Mouse (Mus musculus): ENCODE results near the gene Gm5447. TPM values are rescaled to one million over a fixed set of nuclear protein-coding genes. Genes with fewer than 3 reads are reported as not detected.

Gm5447 gene
- under 1 TPM in 1 of 4 experiments, not detected in 3; 0.18 TPM for total RNA-seq (2022)

DNA sequence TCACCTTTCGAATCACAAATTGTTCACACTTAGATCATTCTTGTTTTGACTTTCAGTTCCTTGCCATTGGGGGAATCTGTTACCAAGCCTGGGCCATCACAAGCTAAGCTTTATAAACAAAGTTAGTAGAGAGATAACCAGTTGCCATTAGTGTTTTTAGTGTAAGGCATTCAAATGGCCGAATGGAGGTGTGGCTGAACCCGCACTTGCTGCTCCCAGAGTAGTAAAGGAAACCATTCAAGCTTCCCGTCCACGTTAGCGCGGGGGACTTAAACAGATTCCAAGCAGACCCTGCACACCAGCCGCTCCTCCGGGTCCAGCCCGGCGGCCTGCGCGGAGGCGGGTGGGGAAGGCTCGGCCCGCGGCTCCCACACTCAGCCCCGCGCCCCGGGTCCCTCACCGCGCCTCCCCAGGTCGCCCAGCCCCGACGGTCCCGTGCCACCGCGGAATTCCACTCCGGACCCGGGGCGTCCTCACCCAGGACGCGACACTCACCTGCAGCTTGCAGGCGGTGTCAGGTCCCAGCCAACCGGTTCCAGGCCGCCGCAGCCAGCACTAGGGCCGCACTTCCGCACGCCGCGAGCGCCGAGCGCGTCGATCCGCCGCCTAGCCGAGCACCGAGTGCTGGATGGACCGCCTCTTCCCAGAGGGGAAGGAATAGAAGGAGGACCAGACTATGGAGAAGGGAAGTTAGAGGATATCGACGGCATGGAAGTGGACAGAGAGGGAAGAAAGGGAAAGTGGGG lies at the start of gene Gm5447, which contains the start of gene Exoc2:
TSS of gene Gm5447 (plus strand) at position 704 of the 746 bp plus-strand sequence.
TSS of gene Exoc2 (minus strand) at position 593 of the 746 bp plus-strand sequence.
- peak; percentile 56 to 72 for DNase-seq (ENCODE audit: low spot score in 2 of 2)

DNA sequence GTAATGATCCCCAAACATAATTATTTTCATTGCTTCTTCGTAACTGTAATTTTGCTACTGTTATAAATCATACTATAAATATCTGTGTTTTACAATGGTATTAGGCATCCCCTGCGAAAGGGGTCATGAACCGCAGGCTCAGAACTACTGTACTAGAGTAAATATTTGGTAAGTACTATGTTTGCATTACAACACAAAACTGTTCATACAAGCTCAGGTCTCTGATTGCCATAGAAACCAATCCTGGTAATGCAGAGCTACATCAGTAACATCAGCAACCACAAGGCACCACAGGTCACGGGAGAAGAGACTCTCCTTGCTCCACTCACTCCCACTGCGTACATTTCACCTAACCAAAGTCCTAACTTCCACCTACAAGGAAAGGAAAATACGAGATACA lies 49.7 kb upstream of the Gm5447 start:
- DNase-seq (ENCODE audit: low spot score in 2 of 2): no peak

DNA sequence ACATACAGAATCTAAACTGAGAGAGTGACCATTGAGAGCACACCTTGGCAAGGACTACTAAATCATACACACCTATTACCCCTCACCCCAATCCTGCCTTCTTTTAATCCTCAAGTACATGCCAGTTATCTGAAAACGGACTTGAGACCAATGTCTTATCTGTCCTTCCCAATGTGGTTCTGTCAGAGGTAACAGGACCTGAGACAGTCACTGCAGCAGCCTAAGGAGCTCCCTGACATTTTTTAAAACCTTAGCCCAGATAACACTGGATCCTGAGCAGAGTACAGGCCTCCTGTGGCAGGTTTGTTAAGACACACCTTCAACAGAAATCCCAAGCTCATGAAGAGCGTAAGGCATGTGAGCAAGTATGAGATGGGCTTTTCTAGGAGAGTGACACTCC lies 44.9 kb upstream of the Gm5447 start:
- DNase-seq (ENCODE audit: low spot score in 2 of 2): no peak

DNA sequence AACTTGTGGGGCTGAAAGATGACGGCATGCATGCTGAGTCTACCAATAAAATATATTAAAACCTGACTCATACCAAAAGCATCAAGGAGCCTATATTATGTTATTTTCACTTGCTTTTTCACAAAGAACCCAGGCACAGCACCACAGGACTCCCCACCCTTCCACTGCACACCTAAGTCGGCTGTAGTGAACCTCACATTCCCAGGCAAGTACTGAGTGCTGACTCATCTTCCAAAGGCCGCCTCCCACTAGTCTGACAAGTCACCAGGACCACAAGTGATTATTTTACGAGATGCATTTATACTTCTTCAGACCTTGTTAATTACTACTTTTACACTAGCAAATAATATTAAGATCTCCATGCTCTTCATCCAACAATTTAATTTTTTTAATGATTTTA lies 42.4 kb upstream of the Gm5447 start:
- DNase-seq (ENCODE audit: low spot score in 2 of 2): no peak

DNA sequence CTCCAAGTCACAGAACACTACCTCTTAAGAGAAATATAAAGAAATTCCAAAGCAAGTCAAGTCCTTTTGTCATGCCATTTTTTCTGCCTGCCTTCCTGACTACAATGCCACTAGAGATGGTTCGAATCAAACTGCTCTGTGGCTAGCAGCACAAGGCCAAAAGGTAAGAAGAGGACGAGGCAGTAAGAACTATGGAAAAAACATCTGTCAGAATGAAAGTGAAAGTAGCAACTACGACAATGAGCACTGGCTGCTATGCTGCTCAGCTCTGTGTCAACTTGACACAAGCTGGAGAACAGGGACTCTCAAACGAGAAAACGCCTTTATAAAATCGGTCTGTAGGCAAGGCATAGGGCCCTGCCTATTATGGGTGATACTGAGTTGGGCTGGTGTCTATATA lies 41.0 kb upstream of the Gm5447 start:
- no peak for DNase-seq (ENCODE audit: low spot score in 2 of 2)

DNA sequence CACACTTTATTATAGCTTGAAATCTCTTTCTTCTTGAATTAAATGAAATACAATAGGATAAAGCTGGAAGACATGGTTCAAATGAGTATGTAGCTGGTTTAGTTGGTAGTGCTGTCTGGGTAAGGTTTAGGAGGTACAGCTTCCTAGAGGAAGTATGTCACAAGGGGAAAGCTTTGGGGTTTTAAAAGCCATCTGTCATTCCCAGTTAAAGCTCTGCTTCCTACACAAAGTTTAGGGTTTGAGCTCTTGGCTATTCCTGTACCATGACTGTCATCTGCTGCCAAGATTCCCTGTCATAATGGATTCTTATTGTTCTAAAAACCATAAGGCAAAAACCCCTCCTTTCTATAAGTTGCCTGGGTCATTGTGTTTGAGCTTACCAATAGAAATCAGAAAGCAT lies 28.2 kb upstream of the Gm5447 start:
- DNase-seq (ENCODE audit: low spot score in 2 of 2): no peak

DNA sequence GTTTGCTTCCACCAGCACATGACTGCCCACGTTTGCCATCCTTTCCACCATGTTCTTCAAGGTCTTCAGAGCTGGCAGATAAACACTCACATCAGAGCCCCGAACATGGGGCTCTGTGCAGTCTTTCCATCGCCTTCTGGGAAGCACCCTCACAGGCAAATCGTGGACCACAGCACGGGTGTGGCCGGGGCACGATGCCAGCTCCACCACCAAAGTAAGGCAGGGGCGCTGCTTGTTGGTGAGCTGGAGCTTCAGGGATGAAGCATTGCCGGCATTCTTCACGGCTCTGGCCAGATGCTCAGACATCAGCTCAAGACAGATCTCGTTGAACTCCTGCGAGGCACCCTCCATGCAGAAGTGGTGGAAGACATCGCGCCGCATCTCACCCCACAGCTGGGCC lies 26.9 kb upstream of the Gm5447 start:
- DNase-seq (ENCODE audit: low spot score in 2 of 2): no peak

DNA sequence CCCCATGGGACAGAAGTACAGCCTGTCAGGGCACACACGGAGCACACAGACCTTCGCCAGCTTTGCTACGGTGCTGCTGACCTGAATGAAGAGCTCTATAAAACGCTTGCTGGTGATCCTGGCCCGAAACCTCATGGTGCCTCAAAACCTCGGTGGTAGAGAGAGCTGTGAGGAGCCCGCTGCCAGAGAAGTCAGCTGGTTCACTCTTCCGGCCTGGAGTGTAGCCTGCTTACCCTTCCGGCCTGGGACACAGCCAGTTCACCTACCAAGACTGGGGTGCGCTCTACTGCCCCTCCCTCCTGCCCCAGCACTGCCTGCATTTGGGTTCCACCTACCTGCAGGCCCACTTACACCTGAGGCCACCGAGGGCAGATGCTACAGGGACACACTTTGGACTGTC lies 26.5 kb upstream of the Gm5447 start, which contains the start of gene Hus1b:
TSS of gene Hus1b (minus strand) at position 220 of the 400 bp plus-strand sequence.
- DNase-seq (ENCODE audit: low spot score in 2 of 2): no peak

DNA sequence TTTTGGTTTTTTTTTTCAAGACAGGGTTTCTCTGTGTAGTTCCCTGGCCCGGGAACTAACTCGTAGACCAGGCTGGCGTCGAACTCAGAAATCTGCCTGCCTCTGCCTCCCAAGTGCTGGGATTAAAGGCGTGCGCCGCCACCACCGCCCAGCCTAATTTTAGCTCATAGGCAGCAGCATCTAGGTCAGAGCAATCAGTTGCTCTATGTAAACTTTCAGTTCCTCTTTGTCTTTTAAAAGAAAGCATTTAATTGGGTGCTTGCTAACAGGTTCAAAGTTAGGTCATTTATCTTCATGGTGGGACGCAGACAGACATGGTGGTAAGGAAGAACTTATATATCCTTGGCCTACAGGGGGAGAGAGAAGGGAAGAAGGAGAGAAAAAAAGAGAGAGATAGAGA lies 24.8 kb upstream of the Gm5447 start:
- DNase-seq (ENCODE audit: low spot score in 2 of 2): no peak

DNA sequence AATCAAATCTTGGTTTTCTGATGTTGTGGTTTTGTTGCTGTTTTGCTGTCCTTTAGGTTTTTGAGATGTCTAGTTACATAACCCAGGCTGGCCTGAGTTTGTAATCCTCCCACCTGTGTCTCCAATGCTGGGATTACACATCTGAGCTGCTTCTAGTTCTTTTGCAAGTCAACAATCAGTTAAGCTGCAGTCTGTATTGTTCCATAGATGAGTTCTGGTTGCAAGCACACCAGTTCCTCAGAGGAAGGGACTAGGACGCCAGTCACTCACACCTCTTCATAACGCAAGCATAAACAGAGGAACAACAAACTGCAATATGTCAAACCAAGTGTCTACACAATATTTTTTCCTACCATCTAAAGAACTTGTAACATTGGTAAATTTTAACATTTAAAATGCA lies 22.0 kb upstream of the Gm5447 start:
- no peak for DNase-seq (ENCODE audit: low spot score in 2 of 2)

DNA sequence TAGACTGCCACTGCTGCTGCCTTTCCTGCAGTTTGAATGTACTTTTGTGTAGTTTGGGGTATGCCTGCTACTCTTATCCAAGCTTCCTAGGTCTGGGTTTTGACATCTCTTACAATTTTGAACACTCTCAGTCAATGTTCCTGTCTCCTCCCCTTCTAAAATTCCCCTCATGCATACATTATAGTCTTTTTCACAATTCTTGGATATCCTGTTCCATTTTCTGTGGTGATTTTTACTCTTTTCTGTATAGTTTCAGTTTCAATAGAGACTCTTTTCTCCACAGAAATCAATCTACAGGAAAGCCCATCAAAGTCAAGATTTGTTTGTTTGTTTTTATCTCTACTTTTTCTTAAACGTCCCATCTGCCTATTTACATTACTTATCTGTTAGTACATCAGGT lies 20.4 kb upstream of the Gm5447 start:
- DNase-seq (ENCODE audit: low spot score in 2 of 2): no peak

DNA sequence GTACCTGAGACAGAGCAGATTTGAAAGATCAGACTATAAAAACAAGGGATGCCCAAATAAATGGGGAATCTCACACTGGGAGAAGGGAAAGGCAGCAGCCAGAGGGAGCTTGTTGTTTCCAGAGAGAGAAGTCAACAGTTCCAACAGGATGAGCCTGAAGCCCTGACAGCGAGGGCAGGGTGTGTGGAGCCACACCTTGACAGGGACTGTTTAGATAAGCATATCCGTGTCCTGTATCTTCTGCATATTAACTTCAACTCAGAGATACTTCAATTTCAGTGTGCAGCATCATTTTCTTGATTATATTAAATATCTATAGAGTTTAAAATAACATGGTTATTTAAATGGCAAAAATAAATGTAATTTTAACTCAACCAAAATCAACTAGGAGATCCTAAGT lies 13.3 kb upstream of the Gm5447 start:
- no peak for DNase-seq (ENCODE audit: low spot score in 2 of 2)

DNA sequence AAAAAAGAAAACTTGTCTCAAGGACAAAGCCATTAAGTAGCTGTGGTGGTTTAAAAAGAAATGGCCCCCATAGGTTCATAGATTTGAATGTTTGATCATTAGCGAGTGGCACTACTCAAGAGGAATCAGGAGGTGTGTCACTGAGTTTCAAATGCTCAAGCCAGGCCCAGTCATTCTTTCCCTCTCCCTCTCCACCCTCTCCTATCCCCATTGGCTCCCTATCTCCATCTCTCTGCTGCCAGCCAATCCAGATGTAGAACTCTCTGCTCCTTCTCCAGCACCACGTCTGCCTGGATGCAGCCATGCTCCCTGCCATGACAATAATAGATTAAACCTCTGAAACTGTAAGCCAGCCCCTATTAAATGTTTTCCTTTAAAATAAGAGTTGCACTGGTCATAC lies 12.1 kb upstream of the Gm5447 start:
- DNase-seq (ENCODE audit: low spot score in 2 of 2): no peak

DNA sequence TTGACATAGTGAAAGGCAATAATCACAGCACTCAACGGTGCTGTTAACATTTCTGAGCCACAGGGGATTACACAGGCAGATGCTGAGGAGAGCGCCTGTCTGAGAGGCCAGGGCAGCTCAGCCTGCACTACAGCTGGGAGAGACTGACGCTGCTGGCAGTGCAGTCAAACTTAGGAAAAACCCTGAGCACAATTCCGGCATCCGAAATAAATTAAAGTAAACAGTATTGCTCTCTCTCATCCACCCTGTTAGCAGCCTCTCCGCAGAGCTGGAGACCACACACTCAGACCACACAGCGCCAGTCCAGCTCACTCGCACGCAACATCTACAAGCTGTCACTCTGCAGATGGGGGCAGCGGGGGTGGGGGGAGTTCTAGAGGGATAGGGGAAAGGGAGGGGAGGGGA lies 7.5 kb upstream of the Gm5447 start:
- DNase-seq (ENCODE audit: low spot score in 2 of 2): no peak

DNA sequence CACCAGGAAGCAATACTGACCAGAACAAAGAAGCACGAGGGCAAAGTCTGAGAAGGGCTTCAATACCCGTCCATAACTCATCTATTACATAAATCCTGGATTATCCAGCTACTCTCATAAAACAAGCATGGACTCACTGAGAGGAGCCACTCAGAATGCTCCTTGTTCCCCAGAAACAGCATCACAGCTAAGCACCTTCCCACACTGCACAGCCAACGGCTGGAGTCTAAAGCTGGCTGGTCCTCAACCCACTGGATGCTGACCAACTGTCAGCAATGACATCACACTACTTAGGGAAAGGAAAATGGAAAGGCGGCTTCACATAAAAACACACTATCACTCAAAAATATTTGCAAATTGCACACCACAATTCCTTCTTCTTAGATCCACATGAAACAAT lies 5.7 kb upstream of the Gm5447 start:
- DNase-seq (ENCODE audit: low spot score in 2 of 2): no peak

DNA sequence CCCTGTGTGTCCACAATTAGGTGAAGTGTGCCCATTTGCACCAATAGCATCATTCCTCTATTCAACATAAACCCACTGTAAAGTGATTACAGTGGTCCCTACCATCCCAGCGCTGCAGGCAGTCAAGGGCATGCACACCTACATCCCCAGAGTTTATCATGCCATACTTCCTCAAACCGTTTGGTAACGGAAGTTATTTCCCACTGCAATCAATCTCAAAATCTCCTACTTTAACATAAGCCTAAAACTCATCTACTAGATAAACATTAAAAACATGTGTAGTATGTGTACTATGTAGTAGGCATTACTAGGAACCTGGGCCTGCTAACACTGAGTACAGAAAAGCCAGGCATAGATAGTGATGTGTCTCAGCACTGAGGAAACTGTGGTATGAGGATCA lies 3.0 kb upstream of the Gm5447 start:
- DNase-seq (ENCODE audit: low spot score in 2 of 2): no peak

DNA sequence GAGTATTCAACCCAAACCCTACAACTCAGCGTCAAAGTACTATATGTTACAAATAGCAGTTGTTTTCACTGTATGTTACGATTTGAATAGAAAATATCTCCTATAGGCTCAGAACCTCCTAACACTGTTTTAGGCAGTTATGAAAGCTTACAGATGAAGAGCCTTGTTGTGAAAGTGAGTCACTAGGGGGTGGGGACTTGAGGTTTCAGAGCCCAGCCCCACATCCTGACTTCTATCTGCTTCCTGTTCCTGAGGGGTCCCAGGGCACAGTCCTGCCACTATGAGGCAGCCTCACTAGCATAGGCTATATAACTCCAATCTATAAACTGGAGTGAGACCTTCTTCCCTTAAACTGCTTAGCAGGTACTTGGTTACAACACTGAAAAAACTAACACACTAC lies 1.9 kb upstream of the Gm5447 start:
- DNase-seq (ENCODE audit: low spot score in 2 of 2): no peak

DNA sequence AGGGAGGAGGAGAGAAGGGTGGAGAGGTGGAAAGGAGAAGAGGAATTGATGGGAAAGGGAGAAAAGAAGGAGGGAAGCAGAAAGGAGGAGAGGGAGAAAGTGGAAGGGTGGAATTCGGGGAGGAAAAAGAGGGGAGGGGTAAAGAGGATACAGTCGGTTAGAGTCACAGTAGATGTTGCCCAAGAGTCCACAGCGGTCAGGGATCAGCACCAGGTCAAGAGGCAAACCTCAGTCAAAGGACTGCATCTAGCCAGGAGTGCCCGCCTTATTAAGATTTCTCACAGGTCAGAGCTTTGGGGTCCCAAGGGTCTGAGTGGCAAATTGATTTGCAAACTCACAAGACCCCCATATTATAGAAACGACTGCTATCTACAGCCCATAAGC lies 235 bp downstream of the Gm5447 start:
- DNase-seq (ENCODE audit: low spot score in 2 of 2): no peak

DNA sequence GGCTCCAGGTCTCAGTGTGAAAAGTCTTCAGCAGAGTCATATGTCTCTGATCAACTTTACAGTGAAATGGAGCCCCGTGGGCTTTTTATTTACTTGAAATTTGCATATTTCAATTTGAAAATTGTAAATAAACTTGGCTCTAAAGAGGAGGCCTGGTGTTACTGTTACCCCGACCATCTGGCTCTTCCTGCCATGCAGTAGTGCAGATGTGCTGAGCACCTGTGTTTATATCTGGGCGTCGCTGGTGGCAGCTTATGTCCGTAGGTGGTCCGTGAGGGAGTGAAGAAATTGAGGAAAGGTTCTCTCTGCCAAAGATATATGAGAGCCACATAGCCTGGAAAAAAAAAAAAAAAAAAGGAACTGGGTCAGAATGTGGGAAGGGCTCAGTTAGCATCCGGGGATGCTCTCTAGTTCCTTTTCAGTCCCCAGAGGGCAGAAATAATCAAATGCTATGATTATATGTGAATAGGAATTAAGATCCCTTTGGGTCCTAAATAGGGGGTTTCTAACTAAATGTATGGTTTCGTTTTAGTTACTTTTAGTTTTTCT lies 2.6 kb downstream of the Gm5447 start:
- DNase-seq (ENCODE audit: low spot score in 2 of 2): no peak

DNA sequence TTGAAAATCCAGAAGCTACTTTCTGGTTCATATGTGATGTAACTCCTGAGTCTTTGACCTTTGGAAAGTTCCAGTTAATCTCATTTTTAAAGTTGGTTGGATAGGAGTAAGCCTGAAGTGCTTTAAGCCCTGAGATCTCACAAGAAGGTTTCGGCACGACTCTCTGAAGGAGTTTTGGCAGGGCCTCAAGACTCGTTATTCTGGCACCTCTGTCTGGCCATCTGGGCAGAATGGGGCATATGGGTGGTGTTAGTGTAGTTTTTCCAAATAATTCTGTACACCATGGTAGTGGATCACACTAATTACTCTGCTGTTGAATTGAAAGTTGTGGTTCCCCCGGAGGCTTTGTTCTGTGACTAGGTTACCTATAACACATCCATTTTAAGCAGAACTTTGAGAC lies 4.2 kb downstream of the Gm5447 start:
- no peak for DNase-seq (ENCODE audit: low spot score in 2 of 2)

DNA sequence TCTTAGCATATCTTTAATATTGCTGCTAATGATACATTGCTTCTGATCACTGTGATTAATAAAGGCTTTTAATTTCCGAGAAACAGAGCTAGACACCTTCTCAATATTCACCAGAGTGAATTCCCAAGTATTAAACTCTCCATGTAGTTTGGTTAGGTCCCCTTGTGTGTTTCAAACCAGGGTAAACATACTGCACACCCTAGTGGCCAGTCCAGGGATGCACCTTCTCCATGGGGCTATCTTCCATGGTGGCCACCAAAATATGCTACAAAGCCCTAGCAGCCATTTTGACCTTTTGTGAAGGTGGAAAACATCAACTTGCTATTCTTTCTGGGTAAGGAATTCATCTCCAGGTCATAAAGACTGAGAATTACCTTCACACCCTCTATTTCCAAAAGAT lies 7.7 kb downstream of the Gm5447 start:
- no peak for DNase-seq (ENCODE audit: low spot score in 2 of 2)

DNA sequence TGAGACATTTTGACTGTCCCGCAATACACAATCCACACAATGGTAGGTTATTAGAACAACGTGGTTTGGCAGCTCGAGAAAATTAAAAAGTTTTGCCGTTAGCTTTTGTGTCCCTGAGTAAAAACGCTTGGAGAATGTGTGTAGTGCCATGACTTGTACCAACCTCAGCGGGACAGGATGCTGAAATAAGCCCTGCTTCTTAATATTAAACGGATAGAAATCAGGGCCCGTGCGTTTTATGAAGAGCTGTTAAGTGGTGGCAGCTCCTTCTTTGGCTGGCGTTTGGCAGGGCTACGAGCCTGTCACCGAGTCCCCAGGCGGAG lies 11.2 kb downstream of the Gm5447 start:
- no peak for DNase-seq (ENCODE audit: low spot score in 2 of 2)

All from layer of hippocampus, adult 8-10 months (tissue).